Mouse (Mus musculus) embryo, embryonic 9.5 days (tissue): ENCODE data around the gene Zbtb24.
A peak's percentile ranks its signal among the peaks of the same experiment; 100 is the strongest.
"Not testable (repeated sequence)": the region's sequence is repeated elsewhere in the genome, so short reads cannot be mapped to it uniquely, and the experiment has no call there.

ENCODE experiments used
- DNase-seq: peaks from one replicate; pipeline ENCODE4 v3.0.0-alpha.2; 2017; ENCODE audit errors: extremely low spot score

The Zbtb24 gene

GRCm38 (mm10) chr10:41450137-41450670, at the start of gene Zbtb24:
TSS of gene Zbtb24 (plus strand) at chr10:41450383.
- DNase-seq: peak; percentile 97

- DNase-seq: no peak
These were observed 49.1 kb upstream of the Zbtb24 start for GRCm38 (mm10) chr10:41401097-41401496.

- no peak for DNase-seq
These were observed 46.8 kb upstream of the Zbtb24 start for GRCm38 (mm10) chr10:41403364-41403763.

GRCm38 (mm10) chr10:41403893-41404612, 46.1 kb upstream of the Zbtb24 start:
- no peak for DNase-seq

- not testable (repeated sequence) for DNase-seq
These were observed 40.0 kb upstream of the Zbtb24 start for GRCm38 (mm10) chr10:41410176-41410575.

GRCm38 (mm10) chr10:41410821-41411220, 39.4 kb upstream of the Zbtb24 start:
- not testable (repeated sequence) for DNase-seq

GRCm38 (mm10) chr10:41413471-41413870, 36.7 kb upstream of the Zbtb24 start:
- DNase-seq: not testable (repeated sequence)

GRCm38 (mm10) chr10:41415368-41415767, 34.8 kb upstream of the Zbtb24 start:
- not testable (repeated sequence) for DNase-seq

- DNase-seq: no peak
These were observed 29.5 kb upstream of the Zbtb24 start for GRCm38 (mm10) chr10:41420496-41421200.

- no peak for DNase-seq
These were observed 26.5 kb upstream of the Zbtb24 start for GRCm38 (mm10) chr10:41423681-41424080.

GRCm38 (mm10) chr10:41426368-41426767, 23.8 kb upstream of the Zbtb24 start:
- no peak for DNase-seq

GRCm38 (mm10) chr10:41434624-41435023, 15.6 kb upstream of the Zbtb24 start:
- no peak for DNase-seq

GRCm38 (mm10) chr10:41435141-41435540, 15.0 kb upstream of the Zbtb24 start:
- DNase-seq: no peak

GRCm38 (mm10) chr10:41448216-41448615, 2.0 kb upstream of the Zbtb24 start:
- no peak for DNase-seq

- no peak for DNase-seq
These were observed 499 bp upstream of the Zbtb24 start for GRCm38 (mm10) chr10:41449684-41450083.

GRCm38 (mm10) chr10:41450780-41451522, 768 bp downstream of the Zbtb24 start:
- no peak for DNase-seq

GRCm38 (mm10) chr10:41451656-41452055, 1.5 kb downstream of the Zbtb24 start:
- no peak for DNase-seq

GRCm38 (mm10) chr10:41452791-41453190, 2.6 kb downstream of the Zbtb24 start:
- no peak for DNase-seq

- no peak for DNase-seq
These were observed 9.8 kb downstream of the Zbtb24 start for GRCm38 (mm10) chr10:41459990-41460389.

- DNase-seq: no peak
These were observed 10.3 kb downstream of the Zbtb24 start for GRCm38 (mm10) chr10:41460501-41460900.

GRCm38 (mm10) chr10:41461057-41461722, 11.0 kb downstream of the Zbtb24 start:
- no peak for DNase-seq
